Mouse (Mus musculus) bone marrow, adult 2 months (tissue): ENCODE results near the gene Tank.

Experiments used
- CTCF ChIP-seq: fragments of 200-500 bp; IDR thresholded peaks from 2 replicates; pipeline ENCODE4 v1.5.1; 2011; ENCODE audit warnings: low read length, control low read depth; ENCODE audit not compliant: control insufficient read depth, insufficient read depth
- POLR2A ChIP-seq: fragments of 200-500 bp; IDR thresholded peaks from 2 replicates; pipeline ENCODE4 v1.6.1; 2011; ENCODE audit warnings: low read depth, mild to moderate bottlenecking, control low read depth, low read length, borderline replicate concordance; ENCODE audit not compliant: control insufficient read depth

DNA sequence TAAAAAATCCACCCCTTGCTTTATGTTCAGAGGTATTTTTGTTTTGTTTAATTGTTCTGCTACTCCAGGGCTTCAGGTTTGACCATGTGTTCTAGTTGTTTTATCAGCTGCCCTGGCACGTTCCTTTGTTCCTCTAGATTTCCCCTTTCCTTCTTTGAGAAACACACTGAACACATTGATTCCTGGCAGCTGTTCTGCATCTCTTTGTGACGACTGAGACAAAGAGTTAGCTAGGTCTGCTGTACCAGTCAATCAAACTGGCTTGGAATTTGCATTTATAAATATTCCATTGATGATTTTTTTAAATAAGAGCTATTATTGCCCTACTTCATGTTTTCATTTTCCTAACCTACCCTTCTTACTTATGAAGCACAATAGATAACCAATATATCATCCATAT is 39.0 kb upstream of the Tank start:
- TF ChIP-seq POLR2A (no peak), CTCF (no peak)
